Mouse (Mus musculus) left cerebral cortex, adult 9 months (tissue): ENCODE data around the gene Cass4.

ENCODE experiments used
- DNase-seq, 2 experiments: peaks; one replicate each; pipeline ENCODE4 v3.0.0; 2022; ENCODE audit warnings: low spot score in 2 of 2

Gene Cass4

GRCm38 (mm10) chr2:172393391-172394051 lies at the start of gene Cass4:
TSS of gene Cass4 (plus strand) at chr2:172393794.
- no peak for DNase-seq

GRCm38 (mm10) chr2:172344669-172345068 lies 48.9 kb upstream of the Cass4 start:
- DNase-seq: no peak

DNA sequence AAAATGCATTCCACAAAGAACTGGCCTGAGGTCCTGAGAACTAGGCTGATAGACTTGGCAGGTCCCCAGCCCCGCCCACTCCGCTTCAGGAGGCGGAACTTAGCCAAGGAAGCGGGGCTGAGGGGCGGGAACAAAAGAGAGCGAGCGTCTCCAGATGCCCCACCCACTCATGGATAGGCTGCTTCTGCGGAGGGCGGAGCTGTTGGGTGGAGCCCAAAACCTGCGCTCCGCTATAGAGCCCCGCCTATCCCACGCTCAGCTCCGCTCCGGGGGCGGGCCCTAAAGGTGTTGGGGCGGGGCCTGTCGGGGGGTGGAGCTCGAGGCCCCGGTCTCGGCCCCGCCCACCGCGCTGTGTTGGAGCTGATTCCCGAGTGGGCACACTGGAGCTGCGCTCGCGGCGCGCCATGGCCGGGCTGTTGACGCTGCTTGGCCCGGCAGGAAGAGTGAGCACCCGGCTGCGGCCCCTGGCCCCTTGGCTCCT lies 48.3 kb upstream of the Cass4 start, which contains the start of gene Fam210b:
Fam210b (plus strand) TSS at position 308 of the 481 bp plus-strand sequence.
- peak; percentile 92 to 96 for DNase-seq

DNA sequence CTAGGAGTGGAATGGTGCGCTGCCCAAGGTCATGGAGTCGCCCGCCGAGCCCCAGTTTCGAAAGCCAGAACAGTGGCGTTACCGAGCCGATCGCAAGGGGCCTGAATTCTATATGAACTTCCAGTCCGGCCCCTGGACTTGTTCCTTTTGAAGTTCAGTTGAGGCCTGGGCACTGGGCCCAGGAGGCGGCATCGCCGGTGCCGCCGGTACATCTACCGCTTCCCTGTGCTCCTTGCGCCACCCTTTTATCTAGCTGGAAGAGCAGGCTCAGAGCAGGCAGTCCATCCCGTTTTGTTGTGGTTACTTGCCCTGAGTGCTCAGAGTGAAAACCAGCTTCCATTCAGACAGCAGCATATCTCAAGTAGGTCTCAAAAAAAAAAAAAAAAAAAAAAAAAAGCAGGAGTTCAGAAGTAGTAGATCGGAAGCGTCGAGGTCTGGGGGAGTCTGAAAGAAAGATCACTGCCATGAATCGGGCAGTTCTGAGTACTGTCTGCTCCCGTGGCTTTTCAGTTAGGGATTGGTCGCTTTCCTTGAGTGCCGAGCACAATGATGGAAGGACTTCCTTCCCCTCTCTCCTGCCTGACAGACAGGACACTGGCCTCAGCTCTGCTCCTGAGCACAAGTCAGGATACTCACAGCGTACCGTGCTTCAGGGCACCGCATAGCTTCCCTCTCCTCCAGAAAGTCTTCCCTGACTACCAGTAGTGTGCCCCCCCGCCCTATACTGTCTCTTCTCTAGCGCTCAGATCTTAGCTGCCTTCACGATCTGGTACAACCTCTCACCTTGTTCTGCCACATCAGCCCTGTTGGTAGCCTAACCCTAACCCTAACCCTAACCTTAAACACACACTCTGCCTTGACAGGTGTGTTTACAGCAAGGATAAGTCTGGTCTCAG lies 47.3 kb upstream of the Cass4 start:
- DNase-seq: peak in 1 of 2 experiments; percentile 17

DNA sequence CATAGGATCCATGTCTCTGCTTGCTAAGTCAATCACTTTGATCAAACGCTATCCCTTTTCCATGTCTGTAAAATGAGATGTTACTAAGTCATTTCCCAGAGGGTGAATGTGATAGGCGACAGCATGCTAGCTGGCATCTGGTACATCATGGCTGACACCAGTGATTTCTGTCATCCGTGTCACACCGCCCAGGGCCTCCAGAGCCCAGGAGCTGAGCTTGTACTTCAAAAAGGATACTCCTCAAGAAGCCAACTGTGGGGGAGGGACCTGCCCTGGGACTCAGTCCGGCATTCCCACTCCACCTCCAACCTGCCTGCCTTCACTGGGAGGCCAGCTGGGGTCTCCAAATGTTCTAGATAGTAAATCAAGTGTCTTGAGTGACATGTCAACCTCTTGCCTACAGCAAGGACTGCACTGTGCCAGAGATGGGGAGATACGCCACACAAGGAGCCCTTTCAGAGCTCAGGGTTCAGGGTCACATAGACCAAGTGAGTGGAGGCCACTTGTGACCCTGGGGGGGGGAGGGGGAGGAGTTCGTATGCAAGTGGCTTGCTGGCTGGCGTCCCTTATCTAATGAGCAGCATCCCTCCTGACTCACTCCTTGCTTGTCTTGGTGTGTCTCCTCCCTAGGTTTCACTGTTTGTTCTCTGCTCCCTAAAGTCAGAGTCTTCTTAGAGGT lies 46.5 kb upstream of the Cass4 start:
- DNase-seq: no peak

- DNase-seq: peak in 1 of 2 experiments; percentile 22
Measured at GRCm38 (mm10) chr2:172348297-172348950, 45.2 kb upstream of the Cass4 start.

GRCm38 (mm10) chr2:172349776-172350175 lies 43.8 kb upstream of the Cass4 start:
- no peak for DNase-seq

- no peak for DNase-seq
Measured at GRCm38 (mm10) chr2:172350773-172351172, 42.8 kb upstream of the Cass4 start.

- no peak for DNase-seq
Measured at GRCm38 (mm10) chr2:172353218-172353617, 40.4 kb upstream of the Cass4 start.

DNA sequence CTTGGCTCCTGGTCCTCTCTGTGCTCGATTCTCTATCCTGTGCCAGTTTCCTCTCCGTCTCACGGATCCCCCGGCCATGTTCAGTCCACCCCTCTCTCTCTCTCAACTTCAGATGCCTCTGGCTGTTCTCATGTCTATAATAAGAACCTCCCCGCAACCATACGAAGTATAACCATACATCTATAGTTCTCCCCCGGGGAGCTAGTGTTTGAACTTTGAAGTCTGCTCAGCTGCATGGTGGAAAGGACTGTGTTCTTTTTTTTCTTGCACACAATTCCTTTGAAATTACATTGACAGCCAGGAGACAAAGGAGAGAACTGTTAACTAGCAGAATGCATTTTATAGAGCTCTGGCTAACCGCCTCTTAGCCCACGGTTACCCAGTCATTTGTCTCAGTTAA lies 38.8 kb upstream of the Cass4 start:
- no peak for DNase-seq

- no peak for DNase-seq
Measured at GRCm38 (mm10) chr2:172355833-172356232, 37.8 kb upstream of the Cass4 start.

DNA sequence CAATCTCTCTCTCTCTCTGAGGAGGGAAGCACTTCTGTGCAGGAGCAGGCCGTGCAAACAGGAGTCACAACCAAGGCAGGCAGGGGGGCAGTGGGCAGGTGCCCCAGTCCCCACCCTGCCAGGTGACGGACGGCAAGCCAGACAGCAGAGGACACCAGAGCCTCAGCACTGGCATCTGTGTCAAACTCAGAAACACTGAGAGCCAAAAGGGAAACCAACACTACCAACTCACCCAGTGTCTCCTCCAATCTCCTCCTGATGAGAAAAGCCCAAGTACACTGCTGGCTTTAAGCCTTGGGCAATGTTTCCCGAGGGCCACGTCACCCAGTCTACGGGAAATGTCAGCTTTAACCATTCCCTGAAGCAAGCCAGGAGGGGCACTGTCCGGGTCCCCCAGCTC lies 30.4 kb upstream of the Cass4 start:
- DNase-seq: no peak

DNA sequence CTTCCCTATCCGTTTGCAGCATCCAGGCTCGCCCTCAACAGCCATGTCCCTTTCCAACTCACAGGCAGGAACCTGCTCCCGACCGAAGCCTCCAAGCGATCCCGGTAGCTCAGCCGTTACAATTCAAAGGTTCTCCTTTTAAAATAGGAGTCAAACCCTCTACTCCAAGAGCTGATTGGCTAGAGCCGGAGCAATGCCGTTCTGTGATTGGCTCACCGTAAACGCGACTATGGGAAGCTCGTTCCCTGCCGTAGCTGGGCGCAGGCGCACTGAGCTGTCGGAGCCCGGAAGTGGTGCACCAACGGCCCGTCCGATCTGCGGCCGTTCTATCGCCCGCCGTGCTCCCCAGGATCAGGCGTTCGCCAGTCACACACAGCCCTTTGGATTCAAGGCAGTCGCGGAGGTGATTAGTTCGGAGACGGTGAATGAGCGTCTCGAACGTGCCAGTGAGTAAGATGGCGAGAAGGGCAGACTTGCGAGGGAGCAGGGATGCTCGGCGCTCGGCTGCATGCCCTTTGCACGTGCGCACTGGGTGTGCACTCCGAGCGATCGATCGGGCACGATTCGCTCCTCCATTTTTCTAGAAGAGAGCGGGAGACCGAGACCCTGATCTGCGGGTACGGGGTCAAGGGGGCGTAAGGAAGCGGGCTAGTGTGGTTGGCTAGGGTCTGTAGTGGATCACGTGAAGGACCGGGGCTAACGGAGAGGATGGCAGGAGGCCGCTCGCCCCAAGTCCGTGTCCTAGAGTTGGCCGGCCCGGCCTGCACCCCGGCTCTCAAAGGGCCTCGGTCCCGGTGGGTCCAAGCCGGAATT lies 23.0 kb upstream of the Cass4 start, which contains the start of the genes Aurka and Cstf1:
Aurka (minus strand) TSS at position 125 of the 813 bp plus-strand sequence.
Cstf1 (plus strand) TSS at position 271 of the 813 bp plus-strand sequence.
- DNase-seq: peak; percentile 92 to 97

GRCm38 (mm10) chr2:172371258-172371657 lies 22.3 kb upstream of the Cass4 start:
- DNase-seq: no peak

DNA sequence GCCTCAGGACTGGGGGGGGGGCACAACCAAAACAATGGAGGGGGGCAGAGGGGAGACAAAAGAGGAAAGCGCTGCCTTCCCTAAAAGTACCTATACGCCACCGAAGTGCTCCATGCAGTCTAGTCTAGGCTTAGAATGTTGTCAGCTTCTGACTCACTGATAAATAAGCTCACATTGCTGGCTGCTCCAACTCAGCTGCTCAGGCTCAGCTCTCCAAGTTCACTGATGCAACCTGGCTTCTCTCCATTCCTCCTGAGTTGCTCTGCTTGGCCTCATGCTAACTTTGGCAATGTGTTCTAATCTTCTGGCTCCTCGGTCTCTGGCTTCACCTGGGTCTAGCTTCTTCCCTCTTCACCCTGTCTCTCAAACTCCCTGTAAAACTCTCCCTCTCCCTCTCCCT lies 17.0 kb upstream of the Cass4 start:
- no peak for DNase-seq

- DNase-seq: no peak
Measured at GRCm38 (mm10) chr2:172376999-172377515, 16.5 kb upstream of the Cass4 start.

GRCm38 (mm10) chr2:172378332-172378731 lies 15.3 kb upstream of the Cass4 start:
- DNase-seq: peak in 1 of 2 experiments; percentile 43

- DNase-seq: no peak
Measured at GRCm38 (mm10) chr2:172380513-172380912, 13.1 kb upstream of the Cass4 start.

- no peak for DNase-seq
Measured at GRCm38 (mm10) chr2:172381341-172381740, 12.3 kb upstream of the Cass4 start.

GRCm38 (mm10) chr2:172381898-172382297 lies 11.7 kb upstream of the Cass4 start:
- DNase-seq: no peak
